Mouse (Mus musculus): ENCODE measurements around the gene Lrrc8c.

Gene Lrrc8c

DNA sequence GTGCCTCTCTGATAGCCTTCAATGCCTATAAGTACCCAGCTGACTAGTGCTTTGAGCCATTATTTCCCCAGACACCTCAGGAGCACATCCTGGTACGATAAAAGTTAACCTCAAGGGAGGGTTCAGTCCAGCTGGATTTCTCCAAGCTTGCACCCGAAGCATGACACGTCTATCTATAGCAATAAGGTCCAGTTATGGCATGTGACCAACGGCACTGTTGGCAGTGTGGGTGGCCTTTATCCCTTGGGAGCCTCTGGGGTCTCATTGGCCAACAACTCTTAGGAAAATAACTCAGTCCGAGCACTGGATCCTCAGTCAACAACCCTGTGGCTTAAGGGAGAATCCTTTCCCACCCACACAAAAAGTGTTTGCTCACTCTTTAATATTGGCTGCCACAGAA, 55.6 kb downstream of the Lrrc8c start:
- in situ Hi-C loops (cut with MboI; ENCODE audit: low pct_unique_long_range_greater_than_20kb in 1 of 2, low sequenced_read_pairs in 2 of 2, unreplicated experiment in 1 of 2) = no loop called here

GRCm38 (mm10) chr5:105575839-105576238, 56.7 kb downstream of the Lrrc8c start:
- in situ Hi-C loops (cut with MboI; ENCODE audit: low pct_unique_long_range_greater_than_20kb in 1 of 2, low sequenced_read_pairs in 2 of 2, unreplicated experiment in 1 of 2) = no loop called here

- in situ Hi-C loops (cut with MboI; ENCODE audit: low pct_unique_long_range_greater_than_20kb in 1 of 2, low sequenced_read_pairs in 2 of 2, unreplicated experiment in 1 of 2) = no loop called here
Measured at GRCm38 (mm10) chr5:105580909-105581308, 61.7 kb downstream of the Lrrc8c start.

- in situ Hi-C loops (cut with MboI; ENCODE audit: low pct_unique_long_range_greater_than_20kb in 1 of 2, low sequenced_read_pairs in 2 of 2, unreplicated experiment in 1 of 2) = no loop called here
Measured at GRCm38 (mm10) chr5:105585929-105586328, 66.7 kb downstream of the Lrrc8c start.

GRCm38 (mm10) chr5:105586655-105587054, 67.5 kb downstream of the Lrrc8c start:
- in situ Hi-C loops (cut with MboI; ENCODE audit: low pct_unique_long_range_greater_than_20kb in 1 of 2, low sequenced_read_pairs in 2 of 2, unreplicated experiment in 1 of 2) = no loop called here

- in situ Hi-C loops (cut with MboI; ENCODE audit: low pct_unique_long_range_greater_than_20kb in 1 of 2, low sequenced_read_pairs in 2 of 2, unreplicated experiment in 1 of 2) = no loop called here
Measured at GRCm38 (mm10) chr5:105587471-105587870, 68.3 kb downstream of the Lrrc8c start.

GRCm38 (mm10) chr5:105588683-105589082, 69.5 kb downstream of the Lrrc8c start:
- in situ Hi-C loops (cut with MboI; ENCODE audit: low pct_unique_long_range_greater_than_20kb in 1 of 2, low sequenced_read_pairs in 2 of 2, unreplicated experiment in 1 of 2) = no loop called here

DNA sequence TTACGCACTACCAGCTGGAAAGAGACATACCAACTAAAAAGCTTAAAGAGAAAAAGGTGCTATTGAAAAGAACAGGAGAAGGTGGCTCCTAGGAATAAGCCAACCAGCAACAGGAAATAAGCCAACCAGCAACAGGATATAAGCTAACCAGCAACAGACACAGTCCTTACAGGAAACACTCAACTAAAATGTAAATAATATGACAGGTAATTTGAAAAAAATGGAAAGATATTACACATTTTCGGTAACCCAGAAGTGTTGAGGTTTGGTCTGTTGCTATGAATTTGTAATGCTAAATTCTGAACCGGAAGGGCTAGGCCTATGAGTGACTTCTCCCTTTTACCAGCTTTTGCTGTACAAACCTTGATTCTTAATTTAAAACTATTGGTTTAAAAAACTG, 69.9 kb downstream of the Lrrc8c start:
- in situ Hi-C loops (cut with MboI; ENCODE audit: low pct_unique_long_range_greater_than_20kb in 1 of 2, low sequenced_read_pairs in 2 of 2, unreplicated experiment in 1 of 2) = no loop called here

DNA sequence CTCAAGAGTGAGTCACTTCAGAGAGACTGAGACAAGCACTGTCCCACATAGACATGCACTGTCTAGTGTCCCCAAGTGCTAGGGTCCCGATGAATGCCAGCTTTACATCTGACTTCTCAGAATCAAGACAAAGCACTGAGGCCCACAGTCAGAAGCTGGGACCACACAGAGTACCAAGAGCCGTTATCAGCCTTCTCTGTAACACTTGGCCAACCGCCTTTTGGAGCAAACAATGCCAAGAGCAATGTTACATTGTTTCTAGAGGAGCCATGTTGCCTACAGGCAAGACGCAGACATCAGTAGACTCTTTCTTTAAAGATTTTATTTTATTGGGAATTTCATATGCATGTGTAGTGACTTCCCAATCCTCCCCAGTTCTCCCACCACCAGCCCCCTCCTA, 73.2 kb downstream of the Lrrc8c start:
- in situ Hi-C loops (cut with MboI; ENCODE audit: low pct_unique_long_range_greater_than_20kb in 1 of 2, low sequenced_read_pairs in 2 of 2, unreplicated experiment in 1 of 2) = no loop called here

- in situ Hi-C loops (cut with MboI; ENCODE audit: low pct_unique_long_range_greater_than_20kb in 1 of 2, low sequenced_read_pairs in 2 of 2, unreplicated experiment in 1 of 2) = no loop called here
Measured at GRCm38 (mm10) chr5:105593630-105594029, 74.4 kb downstream of the Lrrc8c start.

DNA sequence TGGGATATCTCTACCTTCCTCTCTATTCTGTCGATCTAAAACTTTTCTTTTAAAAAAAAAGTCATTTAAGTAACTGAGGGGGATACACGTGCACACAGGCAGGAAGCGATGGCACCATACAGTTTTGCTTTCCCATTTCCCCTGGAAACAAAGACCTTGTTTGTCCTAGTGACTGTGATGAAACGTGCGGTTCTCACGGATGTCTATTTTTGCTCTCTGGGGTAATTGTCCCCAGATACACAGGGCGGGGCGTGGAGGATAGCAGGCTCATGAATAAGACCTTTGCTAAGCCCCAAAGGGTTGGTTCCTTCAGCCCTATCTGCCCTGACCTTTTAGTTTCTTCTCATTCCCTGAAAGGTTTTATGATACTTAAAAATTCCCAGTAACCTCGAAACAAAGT, 79.7 kb downstream of the Lrrc8c start:
- in situ Hi-C loops (cut with MboI; ENCODE audit: low pct_unique_long_range_greater_than_20kb in 1 of 2, low sequenced_read_pairs in 2 of 2, unreplicated experiment in 1 of 2) = no loop called here

DNA sequence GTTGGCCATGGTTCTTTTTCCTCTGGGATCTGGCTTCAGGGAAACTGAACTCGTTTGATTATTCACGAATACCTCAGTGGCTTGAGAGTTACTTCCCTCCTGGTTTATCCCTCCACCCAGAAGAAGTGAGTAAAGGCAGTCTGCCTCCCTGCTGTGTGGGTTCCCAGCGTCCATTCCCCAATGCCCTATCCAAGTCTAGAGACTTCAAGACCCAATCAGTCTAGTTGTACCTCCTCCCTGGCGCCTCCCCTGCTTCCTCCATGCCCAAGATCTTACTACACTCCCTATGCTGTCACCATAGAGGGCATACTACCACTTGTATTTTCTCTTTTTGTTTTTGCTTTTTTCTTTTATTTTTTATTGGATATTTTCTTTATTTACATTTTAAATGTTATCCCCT, 80.1 kb downstream of the Lrrc8c start:
- in situ Hi-C loops (cut with MboI; ENCODE audit: low pct_unique_long_range_greater_than_20kb in 1 of 2, low sequenced_read_pairs in 2 of 2, unreplicated experiment in 1 of 2) = no loop called here

- in situ Hi-C loops (cut with MboI; ENCODE audit: low pct_unique_long_range_greater_than_20kb in 1 of 2, low sequenced_read_pairs in 2 of 2, unreplicated experiment in 1 of 2) = no loop called here
Measured at GRCm38 (mm10) chr5:105600998-105601397, 81.8 kb downstream of the Lrrc8c start.

GRCm38 (mm10) chr5:105602585-105602984, 83.4 kb downstream of the Lrrc8c start:
- in situ Hi-C loops (cut with MboI; ENCODE audit: low pct_unique_long_range_greater_than_20kb in 1 of 2, low sequenced_read_pairs in 2 of 2, unreplicated experiment in 1 of 2) = no loop called here

DNA sequence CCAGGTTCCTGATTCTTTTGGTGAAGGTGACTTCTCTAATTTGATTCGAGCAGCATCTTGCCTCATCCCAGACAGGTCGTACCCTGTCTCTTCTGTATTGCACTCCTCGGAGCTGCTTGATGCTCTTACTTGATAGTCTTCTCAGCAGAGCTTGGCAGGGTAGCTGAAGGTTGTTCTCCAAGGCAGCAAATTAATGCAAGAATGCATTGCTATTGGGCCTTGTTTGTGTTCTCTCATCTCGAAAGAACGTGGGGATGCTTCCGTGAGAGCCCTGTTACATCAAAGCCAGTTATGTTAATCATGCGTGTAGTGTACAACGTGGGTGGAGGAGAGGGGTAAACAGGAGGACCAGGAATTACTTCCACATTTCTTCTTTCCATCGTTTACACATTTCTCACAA, 86.5 kb downstream of the Lrrc8c start:
- in situ Hi-C loops (cut with MboI; ENCODE audit: low pct_unique_long_range_greater_than_20kb in 1 of 2, low sequenced_read_pairs in 2 of 2, unreplicated experiment in 1 of 2) = no loop called here

GRCm38 (mm10) chr5:105609683-105610082, 90.5 kb downstream of the Lrrc8c start:
- in situ Hi-C loops (cut with MboI; ENCODE audit: low pct_unique_long_range_greater_than_20kb in 1 of 2, low sequenced_read_pairs in 2 of 2, unreplicated experiment in 1 of 2) = no loop called here

GRCm38 (mm10) chr5:105613002-105613401, 93.8 kb downstream of the Lrrc8c start:
- in situ Hi-C loops (cut with MboI; ENCODE audit: low pct_unique_long_range_greater_than_20kb in 1 of 2, low sequenced_read_pairs in 2 of 2, unreplicated experiment in 1 of 2) = no loop called here

- in situ Hi-C loops (cut with MboI; ENCODE audit: low pct_unique_long_range_greater_than_20kb in 1 of 2, low sequenced_read_pairs in 2 of 2, unreplicated experiment in 1 of 2) = no loop called here
Measured at GRCm38 (mm10) chr5:105614000-105614399, 94.8 kb downstream of the Lrrc8c start.

DNA sequence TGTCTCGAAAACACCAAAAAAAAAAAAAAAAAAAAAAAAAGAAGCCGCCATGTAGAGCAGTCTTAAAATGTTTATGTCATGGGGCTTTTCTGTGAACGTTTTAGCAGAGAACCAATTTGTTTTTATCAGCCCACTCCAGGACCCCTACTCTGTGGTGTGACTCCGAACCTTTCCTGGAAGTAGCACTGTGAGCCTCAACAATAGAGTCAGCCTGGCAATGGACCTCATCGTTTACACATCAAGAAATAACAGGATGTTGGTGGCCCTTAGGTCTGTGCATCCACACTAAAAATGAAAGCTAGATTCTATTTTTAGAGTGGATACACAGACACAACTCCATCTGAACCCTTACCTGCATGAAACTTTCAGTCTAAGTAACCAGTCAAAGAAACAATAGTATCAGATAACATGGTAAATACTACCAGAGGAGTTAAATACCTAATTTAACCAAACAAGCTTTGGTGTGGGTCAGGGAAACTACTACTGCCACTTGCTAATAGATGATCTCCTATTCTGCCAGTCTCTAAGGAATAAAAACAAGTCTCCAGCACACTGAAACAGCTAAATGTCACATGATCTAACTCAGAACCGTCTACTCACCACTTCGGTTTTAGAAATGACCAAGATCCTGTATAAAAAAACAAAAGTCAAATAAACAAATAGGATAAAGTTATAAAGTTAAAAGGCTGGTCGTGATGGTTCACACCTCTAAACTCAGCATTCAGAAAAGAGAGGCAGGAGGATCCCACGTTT, 95.7 kb downstream of the Lrrc8c start:
- in situ Hi-C loops (cut with MboI; ENCODE audit: low pct_unique_long_range_greater_than_20kb in 1 of 2, low sequenced_read_pairs in 2 of 2, unreplicated experiment in 1 of 2) = no loop called here

GRCm38 (mm10) chr5:105615871-105616454, 96.8 kb downstream of the Lrrc8c start:
- in situ Hi-C loops (cut with MboI; ENCODE audit: low pct_unique_long_range_greater_than_20kb in 1 of 2, low sequenced_read_pairs in 2 of 2, unreplicated experiment in 1 of 2) = no loop called here

Measured in mouse embryonic stem cell (cell line).